Mouse (Mus musculus) lung, postnatal 14 days (tissue): Measurements from ENCODE around the gene Pcbp3.

Experiments used
- DNase-seq: peaks from one replicate; pipeline ENCODE4 v3.0.0; 2021

Gene Pcbp3

DNA sequence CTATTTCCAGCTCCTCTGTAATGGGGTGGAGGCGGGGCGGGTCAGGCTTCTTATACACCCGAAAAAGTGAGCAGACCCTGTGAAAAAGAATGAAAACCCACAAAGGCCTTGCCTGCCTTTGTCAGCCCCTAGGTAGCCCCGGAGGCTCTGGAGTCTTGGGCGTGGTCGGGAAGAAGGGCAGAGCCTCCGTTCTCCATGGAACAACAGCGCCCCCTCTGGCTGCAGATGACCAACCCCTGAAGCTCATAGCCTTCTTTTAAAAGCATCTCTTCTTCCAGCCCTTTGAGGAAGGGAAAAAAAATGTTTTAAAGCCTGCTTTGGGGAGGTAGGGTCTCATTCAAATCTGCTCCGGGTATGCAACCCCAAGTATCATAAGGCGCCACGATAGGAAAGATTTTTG lies 233.3 kb downstream of the Pcbp3 start:
- DNase-seq = peak; percentile 92

DNA sequence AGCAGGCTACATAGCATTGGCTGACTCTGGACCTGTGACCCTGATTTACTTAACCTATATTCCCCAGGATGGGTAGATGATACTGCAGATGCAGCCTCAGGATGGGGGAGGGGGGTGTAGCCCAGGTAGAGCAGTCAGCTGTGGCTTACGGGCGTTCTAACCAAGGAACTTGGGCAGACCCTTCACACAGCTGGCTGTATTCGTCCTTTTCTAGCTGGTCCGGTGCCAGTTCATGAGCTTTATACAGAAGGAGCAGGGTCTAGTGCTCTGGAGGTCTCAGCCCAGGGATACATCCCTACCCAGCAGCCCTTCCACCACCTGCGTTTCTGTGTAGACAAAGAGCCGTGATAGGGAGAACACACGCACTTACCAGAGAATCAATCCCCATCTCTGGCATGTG lies 234.4 kb downstream of the Pcbp3 start:
- no peak for DNase-seq

DNA sequence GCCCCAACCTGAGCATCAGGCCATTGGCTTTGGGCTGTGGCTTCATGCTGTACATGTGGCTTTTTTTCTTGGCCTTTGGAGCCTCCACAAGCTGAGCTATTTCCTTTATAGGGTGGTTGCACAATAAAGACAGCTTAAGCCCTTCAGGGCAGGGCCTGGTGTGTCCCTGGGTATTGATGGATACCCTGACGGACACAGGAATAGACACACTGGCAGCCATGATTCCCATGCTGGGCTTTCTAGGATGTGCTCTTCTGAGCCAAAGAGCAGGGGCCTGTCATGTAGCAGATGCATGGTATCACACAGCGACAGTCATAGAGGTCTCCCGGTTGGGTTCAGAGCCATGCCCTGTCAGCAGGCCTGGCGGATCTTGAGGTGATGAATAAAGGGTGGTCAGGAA lies 234.8 kb downstream of the Pcbp3 start:
- no peak for DNase-seq

DNA sequence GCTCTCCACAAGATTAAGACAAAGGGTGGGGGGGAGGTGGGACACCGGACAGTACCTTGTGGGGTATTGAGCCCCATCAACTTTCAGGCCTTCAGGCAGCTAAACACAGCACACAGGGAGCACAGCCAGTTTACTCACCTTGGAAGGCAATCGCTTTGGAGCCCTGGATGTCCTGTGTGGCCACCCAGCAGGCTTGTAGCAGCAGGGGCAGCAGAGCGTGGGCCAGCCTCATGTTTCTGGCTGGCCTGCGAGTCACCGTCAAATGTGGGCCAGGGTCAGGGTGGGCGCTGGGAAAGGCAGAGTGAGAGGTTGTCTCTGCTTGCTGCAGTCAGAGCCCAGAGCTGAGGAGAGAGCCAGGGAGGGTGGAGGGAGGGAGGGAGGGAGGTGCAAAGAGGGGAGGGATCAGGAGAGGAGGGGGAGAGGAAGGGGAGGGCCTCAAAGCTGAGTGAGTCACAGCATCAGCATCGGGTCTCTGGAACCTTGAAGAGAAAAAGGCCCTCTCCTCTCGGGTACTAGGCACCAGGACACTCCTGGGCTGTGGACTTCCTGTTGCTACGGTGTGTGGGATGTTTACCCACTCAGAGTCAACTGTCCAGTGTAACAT lies 235.9 kb downstream of the Pcbp3 start, which contains the start of gene Col6a1:
TSS of gene Col6a1 (minus strand) at position 487 of the 604 bp plus-strand sequence.
- peak; percentile 48 for DNase-seq

DNA sequence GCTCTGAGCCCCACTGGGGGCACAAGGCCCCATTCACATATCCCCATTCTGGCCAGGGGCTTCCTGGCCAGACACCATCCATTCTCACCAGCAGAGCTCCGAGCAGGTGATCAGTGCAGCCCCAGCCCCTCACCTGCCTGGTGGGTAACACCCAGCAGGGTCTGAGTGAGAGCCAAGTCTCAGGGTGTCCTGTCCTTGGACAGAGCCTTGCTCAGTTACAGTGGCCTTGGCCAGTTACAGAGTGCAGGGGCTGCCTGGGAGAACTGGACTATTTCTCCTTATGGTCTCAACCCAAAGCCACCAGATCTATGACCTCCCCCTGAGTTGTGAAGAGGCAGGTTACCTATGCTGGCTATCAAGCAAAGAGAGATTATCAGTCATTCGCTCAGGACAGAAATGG lies 236.6 kb downstream of the Pcbp3 start:
- no peak for DNase-seq

DNA sequence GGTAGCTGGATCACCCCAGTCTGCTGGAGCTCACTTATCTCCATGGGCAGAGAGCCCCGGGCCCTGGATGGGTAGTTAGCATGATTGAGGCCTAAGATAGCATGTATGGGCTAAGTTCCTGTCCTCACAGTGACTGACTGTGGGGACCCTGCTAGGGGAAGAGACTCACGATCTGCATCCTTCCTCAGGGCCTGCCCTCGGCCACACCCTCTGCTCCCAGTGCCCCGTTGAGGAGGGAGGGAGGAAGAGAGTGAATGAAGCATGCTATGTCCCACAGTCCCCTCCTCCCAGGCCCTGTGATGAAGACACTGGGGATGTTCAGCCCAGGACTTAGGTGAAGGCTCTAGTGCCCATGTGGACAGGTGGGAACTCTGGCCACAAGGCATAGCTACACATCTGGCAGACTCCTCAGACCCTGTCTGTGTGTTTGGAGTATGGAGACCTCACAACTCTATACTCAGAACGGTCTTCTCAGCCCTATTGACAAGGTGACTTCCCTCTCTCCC lies 237.4 kb downstream of the Pcbp3 start:
- DNase-seq = no peak

DNA sequence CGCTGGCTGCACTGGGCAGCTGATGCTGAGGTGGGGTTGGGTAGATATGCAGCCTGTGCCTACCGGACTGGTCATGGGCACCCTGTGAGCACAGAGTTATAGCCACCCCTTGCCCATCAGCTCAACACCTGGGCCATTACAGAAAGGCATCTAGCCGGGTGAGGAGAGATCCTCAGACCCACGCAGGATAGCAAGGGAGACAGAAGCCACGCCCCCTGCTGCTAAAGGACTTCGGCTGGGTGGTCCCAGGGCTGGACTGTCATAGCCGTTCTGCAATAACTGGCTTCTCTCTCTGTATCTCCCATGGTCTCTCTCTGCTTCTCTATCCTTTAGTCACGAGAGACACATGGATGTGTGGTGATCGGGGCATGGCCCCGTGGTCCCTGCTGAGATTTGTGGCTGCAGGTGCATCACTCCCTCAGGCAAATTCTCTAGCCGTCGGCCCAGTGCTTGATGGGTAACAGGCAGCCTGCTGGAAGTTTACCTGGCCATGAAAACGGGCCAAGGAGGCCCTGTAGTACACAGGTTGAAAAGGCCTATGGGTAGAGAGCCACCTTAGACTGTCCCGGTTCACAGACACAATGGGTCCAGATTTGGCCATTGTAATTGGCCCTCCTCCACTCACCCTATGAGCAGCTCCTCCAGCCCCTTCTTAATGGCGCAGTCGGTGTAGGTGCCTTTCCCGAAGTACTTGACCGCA lies 238.8 kb downstream of the Pcbp3 start:
- DNase-seq = no peak

DNA sequence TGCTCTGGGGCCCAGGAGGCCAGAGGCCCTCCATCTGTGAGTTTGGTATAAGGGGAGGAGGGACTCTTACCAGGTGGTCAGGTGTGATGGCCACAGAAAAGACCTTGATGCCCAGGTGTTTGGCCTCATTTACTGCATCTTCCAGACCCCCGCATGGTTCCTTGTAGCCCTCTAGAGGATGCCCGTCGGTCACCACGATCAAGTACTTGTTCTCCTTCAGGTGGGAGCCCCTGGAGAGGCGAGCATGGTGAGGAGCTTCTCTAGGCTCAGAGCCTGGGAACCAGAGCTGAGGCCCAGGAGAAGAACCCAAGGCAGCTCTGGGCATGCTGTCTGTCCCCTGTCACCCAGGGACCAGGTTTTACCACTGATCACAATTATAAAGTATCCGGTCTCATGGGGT lies 239.9 kb downstream of the Pcbp3 start:
- DNase-seq = no peak

DNA sequence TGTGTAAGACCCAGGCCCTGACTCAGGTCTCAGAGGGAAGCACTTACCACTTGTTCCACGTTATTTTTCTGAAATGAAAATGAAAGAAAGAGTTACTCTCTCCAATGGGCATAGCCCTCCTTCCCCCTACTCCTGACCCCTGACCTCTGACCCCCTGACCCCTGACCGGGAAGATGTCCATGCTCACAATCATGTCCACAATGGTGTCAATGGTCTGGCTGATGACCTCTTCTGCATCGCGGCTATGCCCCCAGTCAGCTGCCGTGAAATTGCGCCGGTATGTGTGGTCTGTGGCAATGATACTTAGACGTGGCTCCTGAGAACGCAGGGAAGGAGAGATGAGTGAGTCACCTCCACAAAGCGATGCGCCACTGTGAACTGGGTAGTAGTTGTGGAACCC lies 240.5 kb downstream of the Pcbp3 start:
- no peak for DNase-seq

DNA sequence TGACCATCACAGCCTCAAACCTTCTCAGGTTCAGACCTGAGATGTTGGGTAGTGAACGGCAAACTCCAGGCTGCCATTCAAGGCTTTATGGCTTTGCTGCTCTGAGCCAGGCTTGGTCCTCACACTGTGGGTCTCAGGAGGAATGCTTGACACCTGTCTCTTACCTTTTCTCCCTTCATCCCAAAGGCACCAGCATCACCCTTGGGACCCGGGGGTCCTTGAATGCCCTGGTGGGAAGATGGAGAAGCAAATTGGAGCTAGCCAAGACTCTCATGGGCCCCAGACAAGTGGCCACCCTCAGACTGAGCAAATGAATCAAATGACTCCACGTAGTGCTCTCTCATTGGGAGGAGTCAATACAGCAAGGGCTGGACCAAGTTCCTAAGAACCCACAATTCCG lies 244.1 kb downstream of the Pcbp3 start:
- DNase-seq = no peak

DNA sequence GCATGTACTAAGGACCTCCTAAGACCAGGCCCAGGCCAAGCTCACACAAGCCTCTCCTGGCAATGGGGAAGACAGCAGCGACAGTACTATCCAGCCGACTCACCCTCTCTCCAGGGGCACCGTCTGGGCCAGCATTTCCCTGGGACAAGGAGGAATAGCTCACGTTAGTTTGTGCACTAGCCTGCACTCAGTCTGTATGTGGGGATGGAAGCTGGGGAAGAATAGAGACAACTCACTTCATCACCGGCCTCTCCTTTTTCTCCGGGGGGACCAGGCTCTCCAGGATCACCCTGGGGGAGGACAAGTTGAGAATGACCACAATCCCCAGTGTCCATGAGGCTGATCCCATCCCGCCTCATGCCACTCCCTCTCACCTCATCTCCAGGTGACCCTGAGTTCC lies 244.7 kb downstream of the Pcbp3 start:
- DNase-seq = no peak

DNA sequence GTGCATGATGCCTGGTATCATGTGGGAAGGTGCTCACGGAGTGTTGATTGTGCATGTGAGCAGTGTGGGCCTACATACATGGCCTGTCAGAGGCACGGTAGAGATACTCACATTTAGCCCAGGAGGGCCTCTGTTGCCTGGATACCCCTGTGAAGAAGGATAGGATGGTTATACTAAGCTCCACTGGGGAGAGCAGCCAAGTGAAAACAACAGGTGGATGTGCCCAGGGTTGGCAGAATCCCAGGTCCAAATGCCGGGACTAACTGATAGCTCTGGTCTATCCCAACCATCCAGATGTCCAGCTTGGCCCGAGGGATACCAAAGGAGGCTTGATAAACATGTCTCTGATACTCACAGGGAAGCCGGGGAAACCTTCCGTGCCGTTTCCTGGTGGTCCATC lies 247.4 kb downstream of the Pcbp3 start:
- no peak for DNase-seq

DNA sequence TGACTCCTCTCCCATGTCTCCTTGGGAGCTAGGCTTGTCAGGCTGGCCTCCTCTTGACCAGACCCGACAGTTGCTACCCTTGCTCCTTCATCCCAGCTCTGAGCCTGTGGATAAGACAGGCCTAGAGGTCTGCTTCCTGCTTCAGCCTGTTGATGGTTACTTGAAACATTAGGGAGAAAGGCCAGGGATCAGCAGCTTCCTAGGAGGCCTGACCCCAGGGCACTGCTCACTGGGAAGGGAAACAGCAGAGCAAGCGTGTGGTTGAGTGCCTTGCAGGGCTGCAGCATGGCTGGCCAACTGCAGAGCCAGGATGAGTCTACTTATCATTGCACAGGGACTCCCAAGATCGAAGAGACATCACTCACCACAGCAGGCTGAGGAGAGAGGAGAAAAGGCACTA lies 249.2 kb downstream of the Pcbp3 start:
- DNase-seq = no peak
